Mouse (Mus musculus): ENCODE measurements around the gene Gpc5. TPM values are rescaled to one million over a fixed set of nuclear protein-coding genes. Genes with fewer than 3 reads are reported as not detected.

Gpc5 gene
- polyA plus RNA-seq, 1 experiment = not detected

GRCm38 (mm10) chr14:115228075-115228474, 136.1 kb downstream of the Gpc5 start:
- Histone ChIP-seq H3K4me1 (ENCODE audit: control insufficient read depth, insufficient read depth, insufficient read length, low read length) (no peaks in the 10 kb centered on the region), H3K27me3 (ENCODE audit: control insufficient read depth, insufficient read depth, low read length) (no peaks in the 10 kb centered on the region), H3K27ac (ENCODE audit: insufficient read depth, low read depth, low read length) (no peak overlapping the region), H3K4me3 (ENCODE audit: low read depth, low read length) (no peak overlapping the region), H3K36me3 (ENCODE audit: control insufficient read depth, insufficient read depth, low read length) (no peaks in the 10 kb centered on the region)
- WGBS = 73% methylated on average over 5 of the region's 5 CpGs
- no peak for TF ChIP-seq POLR2A (IDR thresholded peaks at IDR 0.05; ENCODE audit: low read depth, low read length)
- no peak for TF ChIP-seq CTCF (IDR thresholded peaks at IDR 0.05; ENCODE audit: extremely low read depth, insufficient read length, insufficient replicate concordance, low read depth, low read length)

- no peak overlapping the region for H3K27ac ChIP-seq (ENCODE audit: insufficient read depth, low read depth, low read length)
- no peak for TF ChIP-seq POLR2A (IDR thresholded peaks at IDR 0.05; ENCODE audit: low read depth, low read length)
- TF ChIP-seq CTCF (IDR thresholded peaks at IDR 0.05; ENCODE audit: extremely low read depth, insufficient read length, insufficient replicate concordance, low read depth, low read length) = no peak
- no peaks in the 10 kb centered on the region for H3K27me3 ChIP-seq (ENCODE audit: control insufficient read depth, insufficient read depth, low read length)
- no peaks in the 10 kb centered on the region for H3K4me1 ChIP-seq (ENCODE audit: control insufficient read depth, insufficient read depth, insufficient read length, low read length)
- no peaks in the 10 kb centered on the region for H3K36me3 ChIP-seq (ENCODE audit: control insufficient read depth, insufficient read depth, low read length)
- WGBS = 13% methylated on average over 4 of the region's 4 CpGs
- H3K4me3 ChIP-seq (ENCODE audit: low read depth, low read length) = no peak overlapping the region
These were observed 144.4 kb downstream of the Gpc5 start for GRCm38 (mm10) chr14:115236387-115236786.

GRCm38 (mm10) chr14:115240621-115241373, 148.8 kb downstream of the Gpc5 start:
- no peak overlapping the region for H3K27ac ChIP-seq (ENCODE audit: insufficient read depth, low read depth, low read length)
- TF ChIP-seq CTCF (IDR thresholded peaks at IDR 0.05; ENCODE audit: extremely low read depth, insufficient read length, insufficient replicate concordance, low read depth, low read length) (no peak), POLR2A (IDR thresholded peaks at IDR 0.05; ENCODE audit: low read depth, low read length) (no peak)
- H3K36me3 ChIP-seq (ENCODE audit: control insufficient read depth, insufficient read depth, low read length) = no peaks in the 10 kb centered on the region
- whole genome bisulfite sequencing = 77% methylated on average over 4 of the region's 4 CpGs
- H3K27me3 ChIP-seq (ENCODE audit: control insufficient read depth, insufficient read depth, low read length) = no peaks in the 10 kb centered on the region
- no peaks in the 10 kb centered on the region for H3K4me1 ChIP-seq (ENCODE audit: control insufficient read depth, insufficient read depth, insufficient read length, low read length)
- H3K4me3 ChIP-seq (ENCODE audit: low read depth, low read length) = no peak overlapping the region

- Histone ChIP-seq H3K4me1 (ENCODE audit: control insufficient read depth, insufficient read depth, insufficient read length, low read length) (no peaks in the 10 kb centered on the region), H3K36me3 (ENCODE audit: control insufficient read depth, insufficient read depth, low read length) (no peaks in the 10 kb centered on the region), H3K27ac (ENCODE audit: insufficient read depth, low read depth, low read length) (no peak overlapping the region), H3K27me3 (ENCODE audit: control insufficient read depth, insufficient read depth, low read length) (no peaks in the 10 kb centered on the region), H3K4me3 (ENCODE audit: low read depth, low read length) (no peak overlapping the region)
- 72% methylated on average over 6 of the region's 6 CpGs for WGBS
- no peak for TF ChIP-seq POLR2A (IDR thresholded peaks at IDR 0.05; ENCODE audit: low read depth, low read length)
- no peak for TF ChIP-seq CTCF (IDR thresholded peaks at IDR 0.05; ENCODE audit: extremely low read depth, insufficient read length, insufficient replicate concordance, low read depth, low read length)
These were observed 158.5 kb downstream of the Gpc5 start for GRCm38 (mm10) chr14:115250537-115250936.

- H3K36me3 ChIP-seq (ENCODE audit: control insufficient read depth, insufficient read depth, low read length) = no peaks in the 10 kb centered on the region
- no peak overlapping the region for H3K27ac ChIP-seq (ENCODE audit: insufficient read depth, low read depth, low read length)
- no peak overlapping the region for H3K4me3 ChIP-seq (ENCODE audit: low read depth, low read length)
- H3K27me3 ChIP-seq (ENCODE audit: control insufficient read depth, insufficient read depth, low read length) = no peaks in the 10 kb centered on the region
- no peaks in the 10 kb centered on the region for H3K4me1 ChIP-seq (ENCODE audit: control insufficient read depth, insufficient read depth, insufficient read length, low read length)
- WGBS = 43% methylated on average over 5 of the region's 5 CpGs
- no peak for TF ChIP-seq CTCF (IDR thresholded peaks at IDR 0.05; ENCODE audit: extremely low read depth, insufficient read length, insufficient replicate concordance, low read depth, low read length)
- TF ChIP-seq POLR2A (IDR thresholded peaks at IDR 0.05; ENCODE audit: low read depth, low read length) = no peak
These were observed 159.8 kb downstream of the Gpc5 start for GRCm38 (mm10) chr14:115251791-115252190.

GRCm38 (mm10) chr14:115253155-115253554, 161.1 kb downstream of the Gpc5 start:
- 84% methylated on average over 3 of the region's 3 CpGs for WGBS

GRCm38 (mm10) chr14:115253685-115254084, 161.7 kb downstream of the Gpc5 start:
- Histone ChIP-seq H3K27me3 (ENCODE audit: control insufficient read depth, insufficient read depth, low read length) (no peaks in the 10 kb centered on the region), H3K4me3 (ENCODE audit: low read depth, low read length) (no peak overlapping the region), H3K36me3 (ENCODE audit: control insufficient read depth, insufficient read depth, low read length) (no peaks in the 10 kb centered on the region), H3K27ac (ENCODE audit: insufficient read depth, low read depth, low read length) (no peak overlapping the region), H3K4me1 (ENCODE audit: control insufficient read depth, insufficient read depth, insufficient read length, low read length) (no peaks in the 10 kb centered on the region)
- 70% methylated on average over 2 of the region's 2 CpGs for WGBS
- TF ChIP-seq POLR2A (IDR thresholded peaks at IDR 0.05; ENCODE audit: low read depth, low read length) (no peak), CTCF (IDR thresholded peaks at IDR 0.05; ENCODE audit: extremely low read depth, insufficient read length, insufficient replicate concordance, low read depth, low read length) (no peak)

More at GRCm38 (mm10) chr14:115253155-115253554, 161.1 kb downstream of the Gpc5 start:
- H3K4me3 ChIP-seq (ENCODE audit: low read depth, low read length) = no peak overlapping the region
- H3K27me3 ChIP-seq (ENCODE audit: control insufficient read depth, insufficient read depth, low read length) = no peaks in the 10 kb centered on the region
- H3K4me1 ChIP-seq (ENCODE audit: control insufficient read depth, insufficient read depth, insufficient read length, low read length) = no peaks in the 10 kb centered on the region
- no peaks in the 10 kb centered on the region for H3K36me3 ChIP-seq (ENCODE audit: control insufficient read depth, insufficient read depth, low read length)
- H3K27ac ChIP-seq (ENCODE audit: insufficient read depth, low read depth, low read length) = no peak overlapping the region
- TF ChIP-seq POLR2A (IDR thresholded peaks at IDR 0.05; ENCODE audit: low read depth, low read length) = no peak
- TF ChIP-seq CTCF (IDR thresholded peaks at IDR 0.05; ENCODE audit: extremely low read depth, insufficient read length, insufficient replicate concordance, low read depth, low read length) = no peak
